Mouse (Mus musculus) limb, embryonic 10.5 days (tissue): ENCODE measurements around the gene P2ry10. TPM values are rescaled to one million over a fixed set of nuclear protein-coding genes. Genes with fewer than 3 reads are reported as not detected.
A peak's percentile ranks its signal among the peaks of the same experiment; 100 is the strongest.

Experiments used
- DNase-seq: peaks from one replicate; pipeline ENCODE4 v3.0.0-alpha.2; 2017; ENCODE audit warnings: low spot score
- H3K27ac ChIP-seq: fragments of 300-500 bp; sonication (generic); 2 replicates; pipeline ENCODE4 v1.5.1; 2016; ENCODE audit warnings: mild to moderate bottlenecking
- H3K27me3 ChIP-seq: fragments of 300-500 bp; sonication (generic); 2 replicates; pipeline ENCODE4 v1.6.1; 2016; ENCODE audit warnings: low read depth, mild to moderate bottlenecking; ENCODE audit not compliant: poor library complexity, severe bottlenecking
- H3K36me3 ChIP-seq: fragments of 300-500 bp; sonication (generic); 2 replicates; pipeline ENCODE4 v1.6.1; 2016; ENCODE audit warnings: mild to moderate bottlenecking, moderate library complexity
- H3K4me1 ChIP-seq: fragments of 300-500 bp; sonication (generic); 2 replicates; pipeline ENCODE4 v1.6.1; 2016
- H3K4me3 ChIP-seq: fragments of 300-500 bp; sonication (generic); 2 replicates; pipeline ENCODE4 v1.5.1; 2016; ENCODE audit warnings: mild to moderate bottlenecking, moderate library complexity
- H3K9me3 ChIP-seq: fragments of 300-500 bp; sonication (generic); replicated peaks from 2 replicates; pipeline ENCODE4 v1.6.1; 2016; ENCODE audit warnings: mild to moderate bottlenecking
- WGBS: fragments of 180-500 bp; shearing (Covaris S2); methylation state at CpG from one replicate; pipeline ENCODE4 v1.1.7; 2016; 5-methylcytosine and 5-hydroxymethylcytosine counted together
- polyA plus RNA-seq: library from polyadenylated mRNA; unstranded; fragments of >200 nt; fragmentation: Nextera tagmentation; extraction: Ambion mirVana; gene quantifications from 2 replicates; pipeline ENCODE4 v1.2.1, GENCODE M21; 2016

P2ry10 gene
- polyA plus RNA-seq, 1 experiment from 2014 or later, result 0.09 TPM

DNA sequence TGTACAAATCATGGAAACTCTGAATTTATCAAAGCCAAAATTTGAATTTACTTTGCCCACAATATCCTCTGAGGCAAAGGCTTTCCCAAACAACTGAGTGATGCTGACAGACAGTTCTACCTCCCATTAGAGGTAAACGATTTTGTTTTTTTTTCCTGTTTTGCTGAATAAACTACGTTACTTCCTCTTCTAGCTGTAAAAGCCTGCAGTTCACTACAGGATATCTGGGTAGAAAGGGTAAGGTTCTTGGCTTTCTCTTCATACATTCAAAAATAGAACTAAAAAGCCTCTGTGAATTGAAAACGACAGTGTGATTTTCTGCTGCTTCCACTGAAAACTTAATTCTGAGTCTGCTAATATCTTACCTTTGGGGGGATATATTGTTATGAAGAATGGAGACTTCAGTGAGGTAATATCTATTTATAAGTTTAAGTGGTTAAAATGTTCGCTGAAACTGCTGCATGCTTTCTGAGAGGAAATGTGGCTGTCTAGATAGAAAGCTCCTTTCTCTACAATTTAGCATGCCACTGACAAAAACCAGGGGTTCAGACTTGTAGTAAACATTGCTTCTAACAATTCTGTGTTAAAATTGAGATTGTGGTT lies 61.2 kb downstream of the P2ry10 start:
- 68% methylated on average over 4 of the region's 4 CpGs for WGBS

GRCm38 (mm10) chrX:107150027-107150426 lies 61.7 kb downstream of the P2ry10 start:
- H3K4me3 ChIP-seq, result no peak overlapping the region
- 65% methylated on average over 5 of the region's 5 CpGs for WGBS
- H3K27me3 ChIP-seq, result peaks cover 18% of the 10 kb centered on the region; the same call in 1 of the 2 replicates
- H3K36me3 ChIP-seq, result no peaks in the 10 kb centered on the region
- H3K27ac ChIP-seq, result no peak overlapping the region
- no peak for DNase-seq
- H3K4me1 ChIP-seq, result peaks cover 6% of the 10 kb centered on the region; the same call in 1 of the 2 replicates
- H3K9me3 ChIP-seq, result no peaks in the 10 kb centered on the region

More for the DNA sequence above, 61.2 kb downstream of the P2ry10 start:
- H3K27ac ChIP-seq, result no peak overlapping the region; the same call in 1 of the 2 replicates
- H3K27me3 ChIP-seq, result peaks cover 18% of the 10 kb centered on the region; the same call in 1 of the 2 replicates
- H3K36me3 ChIP-seq, result no peaks in the 10 kb centered on the region
- peaks cover 6% of the 10 kb centered on the region; the same call in 1 of the 2 replicates for H3K4me1 ChIP-seq
- H3K9me3 ChIP-seq, result no peaks in the 10 kb centered on the region
- DNase-seq, result no peak
- H3K4me3 ChIP-seq, result no peak overlapping the region

DNA sequence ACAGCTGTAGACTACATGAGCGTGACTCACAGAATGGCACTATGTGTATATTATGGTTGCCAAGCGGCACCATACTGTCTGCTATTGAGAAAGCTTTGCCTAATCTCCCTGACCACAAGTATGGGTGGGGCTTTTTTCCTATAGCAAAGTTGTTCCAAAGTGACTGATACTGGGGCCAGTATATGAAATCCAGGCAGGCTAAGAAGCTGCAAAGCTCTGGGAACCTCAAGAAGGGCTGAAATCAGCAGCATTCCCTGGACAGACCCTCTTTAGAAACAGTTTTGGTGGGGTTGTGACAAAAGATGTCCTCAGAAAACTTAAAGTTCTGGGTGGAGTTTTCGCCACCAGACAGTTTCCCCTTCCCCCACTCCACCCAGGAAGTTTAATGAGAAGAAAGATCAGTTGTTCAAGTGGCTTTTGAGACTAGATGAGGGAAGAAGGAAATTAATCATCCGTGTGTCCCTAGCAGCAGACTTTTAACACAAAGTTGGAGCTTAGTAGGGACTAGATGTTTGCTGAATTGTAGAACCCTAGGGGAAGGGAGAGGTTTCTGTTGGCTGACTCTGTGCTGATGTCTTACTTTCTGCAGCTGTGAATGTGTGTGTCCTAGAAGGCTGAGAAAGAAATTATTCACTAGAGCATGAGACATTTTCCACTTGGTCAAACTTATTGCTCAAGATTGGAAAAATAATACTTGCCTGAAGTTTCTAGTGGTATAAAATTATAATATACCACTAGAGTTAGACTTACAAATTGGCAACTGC lies 62.6 kb downstream of the P2ry10 start:
- Histone ChIP-seq H3K4me1 (peaks cover 6% of the 10 kb centered on the region; the same call in 1 of the 2 replicates), H3K27me3 (peaks cover 18% of the 10 kb centered on the region; the same call in 1 of the 2 replicates), H3K27ac (peak overlapping the region; percentile 36; the same call in 1 of the 2 replicates), H3K4me3 (no peak overlapping the region), H3K9me3 (no peaks in the 10 kb centered on the region), H3K36me3 (no peaks in the 10 kb centered on the region)
- peak; percentile 27 for DNase-seq
- WGBS, result 74% methylated on average over 4 of the region's 4 CpGs

Other genes starting within 250 kb of the P2ry10 start
- 0.35 and 2.3 TPM in 2 replicates for gene Rtl3, start 247.8 kb upstream of the P2ry10 start, polyA plus RNA-seq
- 15.9 and 23.3 TPM in 2 replicates for gene Lpar4, start 167.9 kb upstream of the P2ry10 start, polyA plus RNA-seq
- 0.43 and 0.44 TPM in 2 replicates for gene P2ry10b, start 60.4 kb downstream of the P2ry10 start, polyA plus RNA-seq
- gene Gpr174, start 167.4 kb downstream of the P2ry10 start, polyA plus RNA-seq, result not detected in 2 replicates